Mouse (Mus musculus) cerebellum, adult 2 months (tissue): ENCODE measurements around the gene Kctd10. TPM values are rescaled to one million over a fixed set of nuclear protein-coding genes. Genes with fewer than 3 reads are reported as not detected.

Experiments used
- DNase-seq, 2 experiments: peaks; one replicate each; pipeline ENCODE4 v3.0.0; 2021
- H3K27ac ChIP-seq: fragments of 200-500 bp; 2 replicates; pipeline ENCODE4 v1.5.1; 2012; ENCODE audit warnings: low read length, control low read depth, inconsistent platforms; ENCODE audit not compliant: insufficient read depth
- H3K27me3 ChIP-seq: fragments of 200-500 bp; 2 replicates; pipeline ENCODE4 v1.6.1; 2012; ENCODE audit warnings: inconsistent platforms, mild to moderate bottlenecking, low read length, moderate library complexity; ENCODE audit not compliant: control insufficient read depth, insufficient read depth
- H3K4me1 ChIP-seq: fragments of 200-500 bp; 2 replicates; pipeline ENCODE4 v1.6.1; 2011; ENCODE audit warnings: low read length; ENCODE audit not compliant: control insufficient read depth, insufficient read depth
- H3K4me3 ChIP-seq: fragments of 200-500 bp; replicated peaks from 2 replicates; pipeline ENCODE3; 2011; ENCODE audit warnings: mild to moderate bottlenecking, low read depth, low read length, control low read depth; ENCODE audit not compliant: insufficient read depth
- CTCF ChIP-seq: fragments of 200-500 bp; IDR thresholded peaks from 2 replicates; pipeline ENCODE4 v1.5.1; 2011; ENCODE audit warnings: low read depth, mild to moderate bottlenecking, control low read depth, low read length, moderate library complexity, borderline replicate concordance; ENCODE audit not compliant: insufficient read depth
- POLR2A ChIP-seq: fragments of 200-500 bp; IDR thresholded peaks from 2 replicates; pipeline ENCODE4 v1.6.1; 2011; ENCODE audit warnings: low read length, control low read depth, borderline replicate concordance; ENCODE audit not compliant: insufficient read depth
- WGBS: fragments of 180-500 bp; shearing (Covaris S2); methylation state at CpG from one replicate; pipeline ENCODE4 v1.1.7; 2018; 5-methylcytosine and 5-hydroxymethylcytosine counted together
- polyA plus RNA-seq: library from polyadenylated mRNA; depleted of rRNA; stranded (reverse); fragments of >200 nt; gene quantifications from 2 replicates; pipeline ENCODE4 v1.2.3, GENCODE M21; 2012

Kctd10 gene
- polyA plus RNA-seq, 1 experiment: 44.3 TPM

- TF ChIP-seq POLR2A (no peak), CTCF (no peak)
- DNase-seq: no peak
- H3K27ac ChIP-seq: no peak overlapping the region
- 63% methylated on average over 14 of the region's 14 CpGs for WGBS
- no peaks in the 10 kb centered on the region for H3K27me3 ChIP-seq
- H3K4me1 ChIP-seq: peaks cover 6% of the 10 kb centered on the region
- H3K4me3 ChIP-seq: no peak overlapping the region
Measured at GRCm38 (mm10) chr5:114406592-114406991, 26.3 kb upstream of the Kctd10 start.

DNA sequence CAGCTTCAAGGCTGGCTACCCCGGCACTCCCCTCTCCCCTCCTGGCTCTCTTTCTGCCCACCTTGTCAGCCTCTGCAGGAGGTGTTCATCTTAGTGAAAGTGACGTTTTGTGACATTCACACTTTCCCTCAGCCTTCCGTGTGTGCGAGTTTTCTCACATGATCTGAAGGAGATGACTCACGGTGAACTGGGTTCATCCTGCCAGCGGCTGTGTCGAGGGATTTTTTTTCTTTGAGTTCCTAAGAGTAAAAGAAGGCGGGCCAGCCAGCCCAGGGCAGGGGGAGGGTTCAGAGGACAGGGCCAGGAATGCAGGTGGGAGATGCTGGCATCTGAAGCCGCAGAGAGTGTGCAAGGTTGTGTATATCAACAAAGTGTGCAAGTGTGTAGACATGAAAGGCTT, 12.9 kb upstream of the Kctd10 start:
- H3K27me3 ChIP-seq: no peaks in the 10 kb centered on the region
- DNase-seq: no peak
- 83% methylated on average over 9 of the region's 9 CpGs for WGBS
- no peak overlapping the region for H3K27ac ChIP-seq
- H3K4me3 ChIP-seq: no peak overlapping the region
- no peak for TF ChIP-seq POLR2A
- no peak for TF ChIP-seq CTCF
- no peaks in the 10 kb centered on the region for H3K4me1 ChIP-seq

GRCm38 (mm10) chr5:114384448-114384847, 4.1 kb upstream of the Kctd10 start:
- TF ChIP-seq CTCF: no peak
- TF ChIP-seq POLR2A: no peak
- no peaks in the 10 kb centered on the region for H3K27me3 ChIP-seq
- H3K4me3 ChIP-seq: no peak overlapping the region
- DNase-seq: no peak
- 89% methylated on average over 8 of the region's 8 CpGs for WGBS
- peaks cover 5% of the 10 kb centered on the region; the same call in 1 of the 2 replicates for H3K4me1 ChIP-seq
- H3K27ac ChIP-seq: no peak overlapping the region

DNA sequence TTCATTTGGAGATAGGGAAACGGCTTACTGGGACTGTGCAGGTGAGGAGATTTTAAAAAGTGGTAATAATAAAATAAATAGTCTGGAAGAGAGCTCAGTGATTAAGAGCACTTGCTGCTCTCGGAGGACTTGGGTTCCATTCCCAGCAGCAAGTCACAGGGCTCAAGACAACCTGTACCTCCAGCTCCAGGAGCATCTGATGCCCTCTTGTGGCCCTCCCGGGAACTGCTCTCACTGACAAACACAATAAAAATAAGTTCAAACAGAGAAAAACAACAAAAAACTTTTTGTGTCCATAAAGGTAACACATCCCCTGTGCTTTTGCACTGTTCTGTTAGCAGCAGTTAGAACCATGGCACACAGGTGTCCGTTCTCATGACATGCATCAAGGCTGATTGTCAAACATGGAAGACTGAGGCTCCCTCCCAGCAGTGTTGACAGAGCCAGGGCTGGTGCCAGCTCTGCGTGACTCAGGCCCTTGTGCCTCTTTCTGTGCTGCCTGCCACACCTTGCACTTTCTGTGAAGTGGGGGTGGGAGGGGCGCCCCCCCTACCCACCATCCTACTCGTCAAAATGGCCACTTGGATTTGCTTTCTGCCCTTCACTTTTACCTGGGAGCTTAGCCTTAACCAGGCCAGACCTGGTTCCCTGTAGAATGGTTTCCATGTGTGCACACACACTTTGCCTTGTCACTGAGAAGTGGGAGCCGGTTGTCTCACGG, 3.0 kb upstream of the Kctd10 start:
- TF ChIP-seq POLR2A: no peak
- TF ChIP-seq CTCF: peak; percentile 58; the same call in 1 of the 2 replicates
- Histone ChIP-seq H3K4me3 (no peak overlapping the region), H3K4me1 (peaks cover 5% of the 10 kb centered on the region; the same call in 1 of the 2 replicates), H3K27me3 (no peaks in the 10 kb centered on the region), H3K27ac (no peak overlapping the region)
- no peak for DNase-seq
- WGBS: 73% methylated on average over 9 of the region's 9 CpGs

GRCm38 (mm10) chr5:114381013-114381351, 674 bp upstream of the Kctd10 start:
- Histone ChIP-seq H3K4me1 (peaks cover 5% of the 10 kb centered on the region; the same call in 1 of the 2 replicates), H3K4me3 (peak overlapping the region; percentile 95), H3K27ac (peak overlapping the region; percentile 93), H3K27me3 (no peaks in the 10 kb centered on the region)
- DNase-seq: no peak
- TF ChIP-seq POLR2A (no peak), CTCF (no peak)
- WGBS: under 1% methylated on average over 18 of the region's 18 CpGs

GRCm38 (mm10) chr5:114379763-114380162, 545 bp downstream of the Kctd10 start:
- Histone ChIP-seq H3K27me3 (no peaks in the 10 kb centered on the region), H3K27ac (peak overlapping the region; percentile 54; the same call in 1 of the 2 replicates), H3K4me1 (peaks cover 5% of the 10 kb centered on the region; the same call in 1 of the 2 replicates), H3K4me3 (peak overlapping the region; percentile 95)
- no peak for TF ChIP-seq CTCF
- no peak for TF ChIP-seq POLR2A
- WGBS: 2% methylated on average over 20 of the region's 20 CpGs
- DNase-seq: peak in 1 of 2 experiments; percentile 12

DNA sequence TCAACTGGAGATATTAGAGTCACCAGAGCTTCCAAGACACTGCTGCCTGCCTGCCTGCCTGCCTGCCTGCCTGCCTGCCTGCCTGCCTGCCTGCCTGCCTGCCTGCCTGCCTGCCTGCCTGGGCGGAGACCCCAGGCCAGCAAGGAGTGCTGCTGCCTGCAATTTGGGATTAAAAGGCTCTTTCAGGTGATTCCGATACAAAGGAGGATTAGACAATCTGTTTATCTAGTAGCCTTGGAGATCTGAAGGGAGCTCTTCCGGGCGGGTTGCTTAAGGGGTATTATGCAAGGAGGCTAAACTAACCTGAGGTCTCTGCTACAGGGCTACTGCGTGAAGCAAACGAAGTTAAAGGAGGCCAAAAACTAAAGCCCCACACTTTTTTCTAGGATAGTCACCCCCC, 1.4 kb downstream of the Kctd10 start:
- WGBS: 70% methylated on average over 6 of the region's 6 CpGs
- H3K4me1 ChIP-seq: peaks cover 5% of the 10 kb centered on the region; the same call in 1 of the 2 replicates
- no peak for TF ChIP-seq CTCF
- TF ChIP-seq POLR2A: no peak
- no peak for DNase-seq
- no peak overlapping the region for H3K4me3 ChIP-seq
- no peaks in the 10 kb centered on the region for H3K27me3 ChIP-seq
- no peak overlapping the region for H3K27ac ChIP-seq
